ENCODE assay signal across 8 mouse cellular contexts in the genomic region with DNA sequence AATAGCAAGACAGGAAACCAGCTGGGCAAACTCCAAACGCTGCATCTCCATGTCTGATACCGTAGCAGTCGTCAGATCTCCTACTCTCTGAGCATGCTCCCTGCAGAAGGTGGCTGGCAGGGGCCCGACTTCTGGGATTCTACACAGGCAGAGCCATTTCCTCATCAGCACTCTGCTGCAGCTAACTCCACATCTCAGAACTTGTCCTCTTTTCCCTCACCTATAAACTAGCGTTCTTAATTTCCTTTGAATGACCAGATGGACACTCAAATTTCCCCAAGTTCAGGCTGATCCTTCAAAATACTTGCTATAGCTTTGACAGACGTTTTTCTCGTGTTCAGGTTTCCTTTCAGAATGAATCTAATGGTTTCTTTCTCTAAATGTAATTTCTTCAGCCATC. TPM values are rescaled to one million over a fixed set of nuclear protein-coding genes. Genes with fewer than 3 reads are reported as not detected.
DNase-seq lines count a peak whose midpoint lies in the region; ATAC-seq and TF ChIP-seq lines count a peak whose summit lies in the region.

No protein-coding gene starts in this region.

- peak overlapping the region; percentile 77 for H3K4me2 ChIP-seq in hindbrain, embryonic 12.5 days (replicated peaks)

- WGBS in lung, adult 2 months: 9% methylated on average over 7 of the region's 7 CpGs
- WGBS in cerebellum, adult 2 months: 23% methylated on average over 7 of the region's 7 CpGs
- 58% methylated on average over 7 of the region's 7 CpGs for WGBS in hindbrain, embryonic 12.5 days
- WGBS in macrophage (ENCODE audit: missing documents): 5% methylated on average over 7 of the region's 7 CpGs

- H3K9ac ChIP-seq in hindbrain, embryonic 12.5 days: peak overlapping the region; percentile 62

- ATAC-seq in hindbrain, embryonic 12.5 days (ENCODE audit: low FRiP score): no peak

- TF ChIP-seq POLR2A in lung, adult 2 months (IDR thresholded peaks at IDR 0.05; ENCODE audit: borderline replicate concordance, extremely low read depth, low read depth, low read length): no peak
- no peak for TF ChIP-seq POLR2A in cerebellum, adult 2 months (IDR thresholded peaks at IDR 0.05; ENCODE audit: borderline replicate concordance, insufficient read depth, low read length)

- no peaks in the 10 kb centered on the region for H3K27me3 ChIP-seq in cerebellum, adult 2 months (ENCODE audit: control insufficient read depth, insufficient read depth, low read length)
- no peaks in the 10 kb centered on the region for H3K27me3 ChIP-seq in hindbrain, embryonic 12.5 days

- TF ChIP-seq CTCF in lung, adult 2 months (IDR thresholded peaks at IDR 0.05; ENCODE audit: insufficient read depth, low read length): no peak
- no peak for TF ChIP-seq CTCF in cerebellum, adult 2 months (IDR thresholded peaks at IDR 0.05; ENCODE audit: borderline replicate concordance, insufficient read depth, low read depth, low read length)

- H3K4me3 ChIP-seq in lung, adult 2 months (replicated peaks; ENCODE audit: extremely low read depth, low read depth, low read length): peak overlapping the region; percentile 9
- peak overlapping the region; percentile 78 for H3K4me3 ChIP-seq in cerebellum, adult 2 months (replicated peaks; ENCODE audit: insufficient read depth, low read depth, low read length)
- H3K4me3 ChIP-seq in hindbrain, embryonic 12.5 days: peak overlapping the region; percentile 96
- peak overlapping the region; percentile 78 for H3K4me3 ChIP-seq in macrophage (ENCODE audit: inconsistent target)

- H3K9me3 ChIP-seq in hindbrain, embryonic 12.5 days (replicated peaks): no peaks in the 10 kb centered on the region

- H3K79me2 ChIP-seq in macrophage (ENCODE audit: inconsistent target): peaks cover 34% of the 10 kb centered on the region

- no peaks in the 10 kb centered on the region for H3K36me3 ChIP-seq in hindbrain, embryonic 12.5 days
- no peaks in the 10 kb centered on the region for H3K36me3 ChIP-seq in macrophage (ENCODE audit: inconsistent target)

- H3K4me1 ChIP-seq in lung, adult 2 months (ENCODE audit: control insufficient read depth, insufficient read depth, low read length): peaks cover 7% of the 10 kb centered on the region
- peaks cover 4% of the 10 kb centered on the region; the same call in 1 of the 2 replicates for H3K4me1 ChIP-seq in cerebellum, adult 2 months (ENCODE audit: control insufficient read depth, insufficient read depth, low read length)
- H3K4me1 ChIP-seq in hindbrain, embryonic 12.5 days: peaks cover 29% of the 10 kb centered on the region

- DNase-seq in lung, adult 2 months: no peak
- DNase-seq in lung, postnatal 25 days (ENCODE audit: low spot score): no peak
- DNase-seq in cerebellum, adult 2 months: peak; percentile 33 to 38
- no peak for DNase-seq in frontal cortex, postnatal 36 days (ENCODE audit: low spot score in 2 of 2)
- no peak for DNase-seq in T-cell, adult 2 months (ENCODE audit: low spot score)
- no peak for DNase-seq in embryo, embryonic 10 days (ENCODE audit: low spot score)

- no peak overlapping the region for H3K27ac ChIP-seq in cerebellum, adult 2 months (ENCODE audit: insufficient read depth, low read length)
- H3K27ac ChIP-seq in hindbrain, embryonic 12.5 days: no peak overlapping the region
- H3K27ac ChIP-seq in macrophage: peak overlapping the region; percentile 56

RNA-seq across cellular contexts. Expression of a gene that starts 1.1 kb away (rescaled TPM):
- 7.6 and 10.8 TPM in 2 replicates for polyA plus RNA-seq in lung, adult 2 months (2012; rRNA removed)
- 44.8 and 46.0 TPM in 2 replicates for polyA plus RNA-seq in cerebellum, adult 2 months (2012; rRNA removed)
- 73.1 and 78.2 TPM in 2 replicates for polyA plus RNA-seq in hindbrain, embryonic 12.5 days (2016; fragmentation: Nextera tagmentation; extraction: Ambion mirVana)
- 10 to 100 TPM in 11 of 26 experiments, 1 to 10 TPM in 15; 2.8 to 19.4 (median 7.9) TPM for total RNA-seq in macrophage (2018; cell fraction: chromatin; rRNA removed)
- 10 to 100 TPM in 25 of 26 experiments, 1 to 10 TPM in 1; 9.9 to 31.1 (median 19.1) TPM for total RNA-seq in macrophage (2018; cell fraction: cytosol; rRNA removed)
- 10 to 100 TPM in 18 of 26 experiments, 1 to 10 TPM in 8; 6.1 to 27.1 (median 10.9) TPM for total RNA-seq in macrophage (2018; cell fraction: nucleus; rRNA removed)
- 17.1 to 29.0 TPM (median 25.8 TPM) in 3 replicates for polyA plus RNA-seq in macrophage (2018)

RNA-seq across cellular contexts. Expression of a gene that starts 45.2 kb away (rescaled TPM):
- polyA plus RNA-seq in lung, adult 2 months (2012; rRNA removed): 18.9 and 20.2 TPM in 2 replicates
- 49.4 and 50.1 TPM in 2 replicates for polyA plus RNA-seq in cerebellum, adult 2 months (2012; rRNA removed)
- 41.9 and 45.0 TPM in 2 replicates for polyA plus RNA-seq in hindbrain, embryonic 12.5 days (2016; fragmentation: Nextera tagmentation; extraction: Ambion mirVana)
- 100 to 1,000 TPM in 10 of 26 experiments, 10 to 100 TPM in 16; 18.3 to 144 (median 88.4) TPM for total RNA-seq in macrophage (2018; cell fraction: chromatin; rRNA removed)
- 10 to 100 TPM in 22 of 26 experiments, 1 to 10 TPM in 4; 4.3 to 22.1 (median 15.1) TPM for total RNA-seq in macrophage (2018; cell fraction: cytosol; rRNA removed)
- total RNA-seq in macrophage (2018; cell fraction: nucleus; rRNA removed): 100 to 1,000 TPM in 1 of 26 experiments, 10 to 100 TPM in 25; 11.6 to 110 (median 45.6) TPM
- 10.4 to 23.6 TPM (median 14.0 TPM) in 3 replicates for polyA plus RNA-seq in macrophage (2018)

Comparison
In these comparisons a context has a peak if more than half of its experiments do, and no peak if none do; other contexts are left out.
1. DNase-seq: peak in cerebellum, adult 2 months (2 of 2); none in lung, adult 2 months (single experiment), lung, postnatal 25 days (single experiment), frontal cortex, postnatal 36 days (0 of 2), T-cell, adult 2 months (single experiment) and embryo, embryonic 10 days (single experiment).
2. H3K4me3 ChIP-seq: peak in every context shown above with its lines; median percentile 96 in hindbrain, embryonic 12.5 days; 78 in cerebellum, adult 2 months; 78 in macrophage; 9 in lung, adult 2 months.